Mouse (Mus musculus): ENCODE data around the gene Rad51d. TPM values are rescaled to one million over a fixed set of nuclear protein-coding genes. Genes with fewer than 3 reads are reported as not detected.
"Not testable (repeated sequence)": the region's sequence is repeated elsewhere in the genome, so short reads cannot be mapped to it uniquely, and the experiment has no call there.

The Rad51d gene
- polyA plus RNA-seq, 1 experiment, result 21.8 TPM

- Histone ChIP-seq H3K4me1 (ENCODE audit: control insufficient read depth, insufficient read depth, insufficient read length, low read length) (peaks cover 9% of the 10 kb centered on the region; the same call in 1 of the 2 replicates), H3K27ac (replicated peaks; ENCODE audit: low read depth, low read length) (no peak overlapping the region), H3K4me3 (ENCODE audit: insufficient read depth, low read depth, low read length) (no peak overlapping the region)
These were observed 36.3 kb downstream of the Rad51d start for GRCm38 (mm10) chr11:82854111-82854510.

DNA sequence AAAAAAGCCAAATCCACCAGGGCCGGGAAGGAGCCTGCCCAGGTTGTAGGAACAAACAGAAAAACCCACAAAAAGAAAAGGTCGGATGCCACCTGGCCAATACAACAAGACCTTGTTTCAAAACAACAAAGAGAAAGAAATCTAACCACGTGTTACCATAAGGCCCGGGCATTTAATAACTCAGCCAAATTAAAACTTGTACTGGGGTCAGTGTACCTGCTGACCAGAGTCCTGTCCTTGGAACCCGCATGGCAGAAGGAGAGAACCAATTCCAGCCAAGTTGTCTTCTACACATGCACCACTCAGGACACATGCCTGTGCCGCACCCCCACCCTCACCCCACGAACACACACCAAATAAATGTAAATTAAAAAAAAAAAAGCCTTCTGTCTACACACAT, 37.5 kb downstream of the Rad51d start:
- peaks cover 9% of the 10 kb centered on the region; the same call in 1 of the 2 replicates for H3K4me1 ChIP-seq (ENCODE audit: control insufficient read depth, insufficient read depth, insufficient read length, low read length)
- H3K27ac ChIP-seq (replicated peaks; ENCODE audit: low read depth, low read length), result no peak overlapping the region

GRCm38 (mm10) chr11:82852540-82852939, 37.9 kb downstream of the Rad51d start:
- no peak overlapping the region for H3K4me3 ChIP-seq (ENCODE audit: insufficient read depth, low read depth, low read length)
- no peak overlapping the region for H3K27ac ChIP-seq (replicated peaks; ENCODE audit: low read depth, low read length)
- peaks cover 10% of the 10 kb centered on the region; the same call in 1 of the 2 replicates for H3K4me1 ChIP-seq (ENCODE audit: control insufficient read depth, insufficient read depth, insufficient read length, low read length)

More for the DNA sequence above, 37.5 kb downstream of the Rad51d start:
- H3K4me3 ChIP-seq (ENCODE audit: insufficient read depth, low read depth, low read length), result no peak overlapping the region

- no peak overlapping the region for H3K27ac ChIP-seq (replicated peaks; ENCODE audit: low read depth, low read length)
- H3K4me3 ChIP-seq (ENCODE audit: insufficient read depth, low read depth, low read length), result no peak overlapping the region
- H3K4me1 ChIP-seq (ENCODE audit: control insufficient read depth, insufficient read depth, insufficient read length, low read length), result peaks cover 13% of the 10 kb centered on the region
These were observed 38.3 kb downstream of the Rad51d start for GRCm38 (mm10) chr11:82852115-82852514.

- H3K4me1 ChIP-seq (ENCODE audit: control insufficient read depth, insufficient read depth, insufficient read length, low read length), result peaks cover 13% of the 10 kb centered on the region
- no peak overlapping the region for H3K27ac ChIP-seq (replicated peaks; ENCODE audit: low read depth, low read length)
These were observed 40.2 kb downstream of the Rad51d start for GRCm38 (mm10) chr11:82850259-82850658.

GRCm38 (mm10) chr11:82847571-82848000, 42.8 kb downstream of the Rad51d start:
- Histone ChIP-seq H3K27ac (replicated peaks; ENCODE audit: low read depth, low read length) (no peak overlapping the region), H3K4me1 (ENCODE audit: control insufficient read depth, insufficient read depth, insufficient read length, low read length) (peaks cover 17% of the 10 kb centered on the region), H3K4me3 (ENCODE audit: insufficient read depth, low read depth, low read length) (no peak overlapping the region)

More at GRCm38 (mm10) chr11:82850259-82850658, 40.2 kb downstream of the Rad51d start:
- no peak overlapping the region for H3K4me3 ChIP-seq (ENCODE audit: insufficient read depth, low read depth, low read length)

GRCm38 (mm10) chr11:82846938-82847337, 43.5 kb downstream of the Rad51d start:
- Histone ChIP-seq H3K4me3 (ENCODE audit: insufficient read depth, low read depth, low read length) (no peak overlapping the region), H3K27ac (replicated peaks; ENCODE audit: low read depth, low read length) (no peak overlapping the region), H3K4me1 (ENCODE audit: control insufficient read depth, insufficient read depth, insufficient read length, low read length) (peaks cover 17% of the 10 kb centered on the region)

GRCm38 (mm10) chr11:82846079-82846436, 44.4 kb downstream of the Rad51d start:
- Histone ChIP-seq H3K27ac (replicated peaks; ENCODE audit: low read depth, low read length) (no peak overlapping the region; the same call in 1 of the 2 replicates), H3K4me1 (ENCODE audit: control insufficient read depth, insufficient read depth, insufficient read length, low read length) (peaks cover 17% of the 10 kb centered on the region), H3K4me3 (ENCODE audit: insufficient read depth, low read depth, low read length) (no peak overlapping the region; the same call in 1 of the 2 replicates)

GRCm38 (mm10) chr11:82845415-82846078, 44.9 kb downstream of the Rad51d start:
- Histone ChIP-seq H3K27ac (replicated peaks; ENCODE audit: low read depth, low read length) (peak overlapping the region; percentile 66), H3K4me3 (ENCODE audit: insufficient read depth, low read depth, low read length) (peak overlapping the region; percentile 50), H3K4me1 (ENCODE audit: control insufficient read depth, insufficient read depth, insufficient read length, low read length) (peaks cover 17% of the 10 kb centered on the region)

DNA sequence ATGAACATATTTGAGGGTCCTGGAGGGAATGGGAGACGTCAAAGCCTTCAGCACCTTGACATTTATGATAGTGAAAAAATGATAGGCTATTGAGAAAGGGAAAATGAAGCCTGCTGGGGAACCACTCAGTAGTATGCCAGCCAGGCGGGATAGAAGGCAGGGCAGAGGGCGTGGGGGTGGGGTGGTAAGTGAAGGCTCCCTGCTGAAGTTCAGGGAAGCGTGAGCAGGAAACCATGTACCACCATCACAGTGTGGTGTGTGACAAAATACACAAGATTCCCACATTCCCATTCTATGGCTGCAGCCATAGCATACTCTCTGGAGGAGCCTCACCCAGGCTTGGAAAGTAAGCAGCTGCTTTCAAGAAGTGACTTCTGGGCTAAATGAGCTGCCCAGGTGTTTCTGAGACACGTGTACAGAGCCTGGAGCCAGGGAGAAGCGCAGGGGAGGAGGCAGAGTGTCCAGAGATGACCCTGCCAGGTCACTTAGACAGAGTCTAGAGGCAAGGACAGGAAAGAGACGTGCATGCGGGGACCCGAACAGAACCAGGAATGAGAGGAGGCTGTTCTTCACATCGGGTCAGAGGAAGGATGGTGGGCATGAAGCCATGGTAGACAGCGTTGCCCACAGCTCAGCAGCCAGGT, 45.5 kb downstream of the Rad51d start:
- peak overlapping the region; percentile 50 for H3K4me3 ChIP-seq (ENCODE audit: insufficient read depth, low read depth, low read length)
- peaks cover 17% of the 10 kb centered on the region for H3K4me1 ChIP-seq (ENCODE audit: control insufficient read depth, insufficient read depth, insufficient read length, low read length)
- peak overlapping the region; percentile 66; the same call in 1 of the 2 replicates for H3K27ac ChIP-seq (replicated peaks; ENCODE audit: low read depth, low read length)

GRCm38 (mm10) chr11:82838511-82838910, 51.9 kb downstream of the Rad51d start:
- Histone ChIP-seq H3K4me1 (ENCODE audit: control insufficient read depth, insufficient read depth, insufficient read length, low read length) (peaks cover 20% of the 10 kb centered on the region), H3K4me3 (ENCODE audit: insufficient read depth, low read depth, low read length) (no peak overlapping the region), H3K27ac (replicated peaks; ENCODE audit: low read depth, low read length) (no peak overlapping the region)

GRCm38 (mm10) chr11:82837848-82838247, 52.6 kb downstream of the Rad51d start:
- 0 out of 2 replicates have a peak overlapping the region, but pooled peaks have one; percentile 5 for H3K27ac ChIP-seq (replicated peaks; ENCODE audit: low read depth, low read length)

DNA sequence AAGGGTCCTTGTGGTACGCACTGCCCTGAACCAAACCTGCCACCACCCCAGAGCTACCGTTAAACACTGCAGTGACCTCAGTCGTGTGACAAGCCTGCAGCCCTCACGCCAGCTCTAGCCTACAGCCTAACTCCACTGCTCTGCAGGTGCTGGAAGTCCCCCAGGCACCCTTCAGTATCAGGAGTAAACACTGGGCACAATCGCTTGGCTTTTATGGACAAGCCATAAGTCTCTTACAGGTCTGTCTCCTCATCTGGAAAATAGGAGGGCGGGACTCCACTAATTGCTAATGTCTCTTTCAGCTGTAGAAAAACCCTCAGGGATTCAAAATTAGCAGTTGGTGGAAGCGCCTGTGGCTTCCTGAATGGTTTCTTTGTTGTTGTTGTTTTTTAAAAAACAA, 53.2 kb downstream of the Rad51d start:
- H3K4me1 ChIP-seq (ENCODE audit: control insufficient read depth, insufficient read depth, insufficient read length, low read length), result peaks cover 20% of the 10 kb centered on the region
- H3K27ac ChIP-seq (replicated peaks; ENCODE audit: low read depth, low read length), result no peak overlapping the region; the same call in 1 of the 2 replicates
- H3K4me3 ChIP-seq (ENCODE audit: insufficient read depth, low read depth, low read length), result no peak overlapping the region

More at GRCm38 (mm10) chr11:82837848-82838247, 52.6 kb downstream of the Rad51d start:
- peaks cover 20% of the 10 kb centered on the region for H3K4me1 ChIP-seq (ENCODE audit: control insufficient read depth, insufficient read depth, insufficient read length, low read length)
- peak overlapping the region; percentile 5; the same call in 1 of the 2 replicates for H3K4me3 ChIP-seq (ENCODE audit: insufficient read depth, low read depth, low read length)

DNA sequence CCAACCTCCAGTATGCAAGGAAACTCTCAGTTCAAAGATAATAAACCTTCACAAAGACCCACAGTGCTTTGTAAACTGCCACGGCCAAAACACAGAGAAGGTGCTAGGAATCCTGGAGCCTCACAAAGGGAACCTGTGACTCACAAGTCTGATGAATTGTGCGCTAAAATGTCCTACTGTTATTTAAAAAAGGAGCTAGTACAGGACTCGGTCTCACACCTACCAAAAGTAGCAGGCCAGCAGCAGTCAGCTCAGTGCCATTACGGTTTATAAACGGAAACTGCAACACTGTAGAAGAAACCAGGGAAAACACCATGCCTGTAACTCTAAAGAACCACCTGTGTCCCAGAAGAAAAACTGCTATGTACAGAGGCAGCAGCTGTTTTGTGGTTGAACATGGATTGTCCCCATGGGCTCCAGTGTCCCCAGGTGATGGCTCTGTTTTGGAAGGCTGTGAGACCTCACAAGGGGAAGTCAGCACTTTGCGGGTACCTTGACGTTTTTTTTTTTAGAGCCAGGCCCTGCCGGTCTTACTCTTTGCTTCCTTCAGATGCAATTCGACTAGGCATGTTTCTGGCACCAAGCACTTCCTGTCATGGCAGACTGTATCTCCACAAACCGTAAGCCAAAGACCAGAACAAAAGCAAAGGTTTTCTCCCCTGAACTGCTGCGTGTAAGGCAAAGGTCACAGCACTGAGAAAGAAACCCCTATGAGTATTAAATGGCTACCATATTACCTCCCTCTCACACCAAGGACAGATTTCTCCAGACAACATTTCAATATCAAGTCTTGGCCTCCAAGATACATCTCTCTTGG, 54.6 kb downstream of the Rad51d start:
- Histone ChIP-seq H3K4me3 (ENCODE audit: insufficient read depth, low read depth, low read length) (no peak overlapping the region), H3K27ac (replicated peaks; ENCODE audit: low read depth, low read length) (peak overlapping the region; percentile 21; the same call in 1 of the 2 replicates), H3K4me1 (ENCODE audit: control insufficient read depth, insufficient read depth, insufficient read length, low read length) (peaks cover 22% of the 10 kb centered on the region)

DNA sequence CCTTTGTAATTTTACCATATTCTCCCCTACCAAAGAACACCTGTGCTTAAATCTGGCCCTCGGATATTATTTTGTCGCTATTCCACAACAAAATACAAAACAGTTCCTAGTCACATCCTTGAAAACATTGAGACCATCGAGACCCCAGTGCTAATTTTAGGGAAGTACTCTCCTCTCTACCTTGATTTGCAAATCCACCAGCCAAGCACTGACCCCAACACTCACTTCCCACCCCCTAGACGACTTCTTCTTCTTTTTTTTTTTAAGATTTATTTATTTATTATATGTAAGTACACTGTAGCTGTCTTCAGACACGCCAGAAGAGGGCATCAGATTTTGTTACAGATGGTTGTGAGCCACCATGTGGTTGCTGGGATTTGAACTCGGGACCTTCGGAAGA, 56.1 kb downstream of the Rad51d start:
- H3K27ac ChIP-seq (replicated peaks; ENCODE audit: low read depth, low read length); H3K4me3 ChIP-seq (ENCODE audit: insufficient read depth, low read depth, low read length): not testable (repeated sequence)
- peaks cover 22% of the 10 kb centered on the region for H3K4me1 ChIP-seq (ENCODE audit: control insufficient read depth, insufficient read depth, insufficient read length, low read length)

Data from brown adipose tissue, adult 24 weeks (tissue).